ENCODE assay signal across 41 mouse cellular contexts in the genomic region with DNA sequence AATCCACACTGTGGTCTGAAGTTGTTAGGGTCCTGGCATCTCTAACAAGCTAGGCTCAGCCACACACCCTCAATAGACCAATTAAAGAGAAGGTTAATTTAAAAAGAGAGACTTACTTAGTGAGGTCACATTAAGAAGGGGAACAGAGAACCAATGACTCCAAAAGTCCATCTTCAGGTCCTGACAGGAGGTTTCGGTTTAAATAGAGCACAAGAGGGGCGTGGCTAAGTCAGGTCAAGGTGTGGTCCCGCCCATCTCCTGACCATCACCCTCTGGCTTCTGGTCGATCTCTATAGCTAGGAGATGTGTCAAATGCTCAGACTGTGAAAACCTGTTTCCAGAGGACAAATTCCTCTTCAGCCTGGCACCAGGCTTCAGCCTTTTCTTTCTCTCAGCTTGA. TPM values are rescaled to one million over a fixed set of nuclear protein-coding genes. Genes with fewer than 3 reads are reported as not detected.
"Had no signal": no experiment of that assay in that cellular context is flagged by ENCODE, and none has a peak within 500 bp of the region (broad histone marks: within the 10 kb centered on the region; RNA-seq: fewer than 3 reads in every experiment).

No protein-coding gene starts in this region.

- H3K27ac ChIP-seq: heart, embryonic 10.5 days; heart, embryonic 13.5 days; heart, embryonic 15.5 days; hindbrain, embryonic 10.5 days; hindbrain, embryonic 12.5 days; hindbrain, embryonic 13.5 days; hindbrain, embryonic 14.5 days; hindbrain, embryonic 15.5 days; hindbrain, postnatal 0 days; intestine, embryonic 15.5 days; kidney, embryonic 15.5 days; kidney, postnatal 0 days; layer of hippocampus, adult 2 months had no signal

- H3K9ac ChIP-seq: heart, embryonic 12.5 days; heart, embryonic 13.5 days; heart, embryonic 15.5 days; hindbrain, embryonic 12.5 days; hindbrain, embryonic 13.5 days; hindbrain, embryonic 14.5 days; hindbrain, embryonic 15.5 days; intestine, embryonic 15.5 days; kidney, embryonic 15.5 days had no signal

- ATAC-seq: hindbrain, embryonic 16.5 days; hindbrain, postnatal 0 days; inflammation-experienced regulatory T-cells, adult 6 months; intestine, embryonic 15.5 days; intestine, embryonic 16.5 days; intestine, postnatal 0 days had no signal

- H3K9me3 ChIP-seq: heart, embryonic 10.5 days; heart, embryonic 12.5 days; heart, embryonic 13.5 days; heart, embryonic 15.5 days; hindbrain, embryonic 10.5 days; hindbrain, embryonic 12.5 days; hindbrain, embryonic 13.5 days; hindbrain, embryonic 15.5 days; intestine, embryonic 15.5 days; kidney, embryonic 15.5 days had no signal

- H3K4me2 ChIP-seq: heart, embryonic 11.5 days; heart, embryonic 12.5 days; heart, embryonic 13.5 days; heart, embryonic 15.5 days; hindbrain, embryonic 12.5 days; hindbrain, embryonic 13.5 days; hindbrain, embryonic 14.5 days; hindbrain, embryonic 15.5 days; intestine, embryonic 15.5 days; kidney, embryonic 15.5 days had no signal

- H3K36me3 ChIP-seq: heart, embryonic 10.5 days; heart, embryonic 12.5 days; heart, embryonic 13.5 days; heart, embryonic 15.5 days; hindbrain, embryonic 10.5 days; hindbrain, embryonic 12.5 days; hindbrain, embryonic 13.5 days; hindbrain, embryonic 15.5 days; intestine, embryonic 15.5 days; kidney, embryonic 15.5 days had no signal

- H3K4me3 ChIP-seq: heart, embryonic 10.5 days; heart, embryonic 12.5 days; heart, embryonic 13.5 days; heart, embryonic 15.5 days; hindbrain, embryonic 10.5 days; hindbrain, embryonic 12.5 days; hindbrain, embryonic 13.5 days; hindbrain, embryonic 15.5 days; intestine, embryonic 15.5 days; kidney, embryonic 15.5 days; layer of hippocampus, adult 2 months had no signal

- DNase-seq: heart, postnatal 10 days; heart, postnatal 14 days; heart, postnatal 36 days; heart, postnatal 4 days; kidney, adult 11 months; kidney, adult 18-20 months; kidney, adult 2 months; kidney, adult 8-10 months; kidney, adult 9 months; kidney, postnatal 10 days; kidney, postnatal 14 days; kidney, postnatal 25 days; kidney, postnatal 36 days; kidney, postnatal 4 days; layer of hippocampus, adult 9-11 months; layer of hippocampus, postnatal 36 days had no signal

RNA-seq across cellular contexts. Expression of a gene that starts 13.3 kb away (rescaled TPM):
- total RNA-seq: hindbrain, postnatal 0 days; layer of hippocampus, adult 18-20 months; layer of hippocampus, adult 2 months; layer of hippocampus, postnatal 10 days; layer of hippocampus, postnatal 14 days; layer of hippocampus, postnatal 25 days; layer of hippocampus, postnatal 36 days had no signal
- polyA plus RNA-seq: heart, embryonic 11.5 days; hindbrain, embryonic 14.5 days; hindbrain, embryonic 16.5 days; hindbrain, postnatal 0 days; kidney, embryonic 14.5 days; kidney, embryonic 16.5 days had no signal
